Mouse (Mus musculus) spleen, adult 2 months (tissue): ENCODE results near the gene Mbd3l1. TPM values are rescaled to one million over a fixed set of nuclear protein-coding genes. Genes with fewer than 3 reads are reported as not detected.

Experiments used
- DNase-seq, 2 experiments: peaks; one replicate each; pipeline versions ENCODE4 v3.0.0 to v3.0.0-alpha.2; 2012 to 2021; ENCODE audit warnings: low spot score in 2 of 2, low read depth in 1 of 2
- H3K27ac ChIP-seq: fragments of 200-500 bp; 2 replicates; pipeline ENCODE4 v1.5.1; 2012; ENCODE audit warnings: low read length, inconsistent platforms; ENCODE audit not compliant: insufficient read depth
- H3K27me3 ChIP-seq: fragments of 200-500 bp; 2 replicates; pipeline ENCODE4 v1.6.1; 2012; ENCODE audit warnings: mild to moderate bottlenecking, moderate library complexity, low read length, inconsistent platforms; ENCODE audit not compliant: control insufficient read depth, insufficient read depth
- H3K36me3 ChIP-seq: fragments of 200-500 bp; 2 replicates; pipeline ENCODE4 v1.6.1; 2012; ENCODE audit warnings: mild to moderate bottlenecking, low read length, inconsistent platforms; ENCODE audit not compliant: control insufficient read depth, insufficient read depth
- H3K4me1 ChIP-seq: fragments of 200-500 bp; 2 replicates; pipeline ENCODE4 v1.6.1; 2011; ENCODE audit warnings: inconsistent platforms; ENCODE audit not compliant: control insufficient read depth, insufficient read depth, insufficient read length
- H3K4me3 ChIP-seq: fragments of 200-500 bp; 2 replicates; pipeline ENCODE4 v1.5.1; 2011; ENCODE audit warnings: mild to moderate bottlenecking, inconsistent platforms; ENCODE audit not compliant: insufficient read depth, insufficient read length; ENCODE audit errors: extremely low read depth
- CTCF ChIP-seq: fragments of 200-500 bp; IDR thresholded peaks from 2 replicates; pipeline ENCODE4 v1.5.1; 2011; ENCODE audit warnings: mild to moderate bottlenecking, inconsistent platforms; ENCODE audit not compliant: insufficient read depth, insufficient read length, insufficient replicate concordance; ENCODE audit errors: extremely low read depth
- POLR2A ChIP-seq: fragments of 200-500 bp; IDR thresholded peaks from 2 replicates; pipeline ENCODE4 v1.6.1; 2011; ENCODE audit warnings: low read depth, low read length, inconsistent platforms
- WGBS: fragments of 180-500 bp; shearing (Covaris S2); methylation state at CpG from one replicate; pipeline ENCODE4 v1.1.7; 2018; 5-methylcytosine and 5-hydroxymethylcytosine counted together
- polyA plus RNA-seq: library from polyadenylated mRNA; depleted of rRNA; stranded (reverse); fragments of >200 nt; gene quantifications from 2 replicates; pipeline ENCODE4 v1.2.3, GENCODE M21; 2012; rRNA removed

The Mbd3l1 gene
- polyA plus RNA-seq = not detected in 2 replicates

- TF ChIP-seq POLR2A = no peak
- TF ChIP-seq CTCF = no peak
- Histone ChIP-seq H3K36me3 (no peaks in the 10 kb centered on the region), H3K27ac (no peak within 1 kb of the TSS), H3K27me3 (no peaks in the 10 kb centered on the region), H3K4me1 (no peaks in the 10 kb centered on the region), H3K4me3 (no peak within 1 kb of the TSS)
- 80% methylated on average over 3 of the region's 3 CpGs for WGBS
- DNase-seq = no peak
These were observed at the start of gene Mbd3l1, which contains the start of gene Zfp558 for GRCm38 (mm10) chr9:18478168-18478567. Gene Mbd3l1, plus strand, starts transcription at chr9:18478359. Gene Zfp558, minus strand, starts transcription at chr9:18478268.

- no peaks in the 10 kb centered on the region for H3K27me3 ChIP-seq
- no peaks in the 10 kb centered on the region for H3K4me1 ChIP-seq
- no peak for DNase-seq
- TF ChIP-seq CTCF (no peak), POLR2A (no peak)
- H3K4me3 ChIP-seq = no peak within 1 kb of the TSS
- no peaks in the 10 kb centered on the region for H3K36me3 ChIP-seq
- no peak within 1 kb of the TSS for H3K27ac ChIP-seq
These were observed 47.8 kb upstream of the Mbd3l1 start, which contains the start of gene Mbd3l2 for GRCm38 (mm10) chr9:18430354-18430753. Gene Mbd3l2, plus strand, starts transcription at chr9:18430654.

- Histone ChIP-seq H3K4me3 (no peak overlapping the region), H3K27me3 (no peaks in the 10 kb centered on the region), H3K4me1 (no peaks in the 10 kb centered on the region), H3K36me3 (no peaks in the 10 kb centered on the region), H3K27ac (no peak overlapping the region)
- 84% methylated on average over 10 of the region's 10 CpGs for WGBS
- TF ChIP-seq CTCF (no peak), POLR2A (no peak)
- no peak for DNase-seq
These were observed 46.5 kb upstream of the Mbd3l1 start for GRCm38 (mm10) chr9:18431687-18432086.

GRCm38 (mm10) chr9:18456520-18456919 lies 21.6 kb upstream of the Mbd3l1 start:
- TF ChIP-seq POLR2A = no peak
- TF ChIP-seq CTCF = no peak
- Histone ChIP-seq H3K4me1 (no peaks in the 10 kb centered on the region), H3K4me3 (no peak overlapping the region), H3K27ac (no peak overlapping the region), H3K27me3 (no peaks in the 10 kb centered on the region), H3K36me3 (no peaks in the 10 kb centered on the region; the same call in 1 of the 2 replicates)
- 91% methylated on average over 4 of the region's 4 CpGs for WGBS
- DNase-seq = no peak

- no peaks in the 10 kb centered on the region for H3K27me3 ChIP-seq
- no peak overlapping the region for H3K27ac ChIP-seq
- no peaks in the 10 kb centered on the region for H3K36me3 ChIP-seq
- WGBS = 85% methylated on average over 3 of the region's 3 CpGs
- no peaks in the 10 kb centered on the region for H3K4me1 ChIP-seq
- DNase-seq = no peak
- TF ChIP-seq CTCF (no peak), POLR2A (no peak)
- no peak overlapping the region for H3K4me3 ChIP-seq
These were observed 10.8 kb upstream of the Mbd3l1 start for GRCm38 (mm10) chr9:18467350-18467749.

GRCm38 (mm10) chr9:18468005-18468404 lies 10.2 kb upstream of the Mbd3l1 start:
- Histone ChIP-seq H3K36me3 (no peaks in the 10 kb centered on the region), H3K4me3 (no peak overlapping the region), H3K27me3 (no peaks in the 10 kb centered on the region), H3K4me1 (no peaks in the 10 kb centered on the region; the same call in 1 of the 2 replicates), H3K27ac (no peak overlapping the region)
- 87% methylated on average over 3 of the region's 3 CpGs for WGBS
- no peak for TF ChIP-seq POLR2A
- no peak for TF ChIP-seq CTCF
- DNase-seq = no peak

GRCm38 (mm10) chr9:18473324-18474128 lies 4.6 kb upstream of the Mbd3l1 start:
- no peak for TF ChIP-seq POLR2A
- Histone ChIP-seq H3K27ac (peak overlapping the region; percentile 58), H3K4me3 (peak overlapping the region; percentile 69), H3K36me3 (no peaks in the 10 kb centered on the region), H3K27me3 (no peaks in the 10 kb centered on the region), H3K4me1 (no peaks in the 10 kb centered on the region; the same call in 1 of the 2 replicates)
- DNase-seq = peak; percentile 42 to 63
- 6% methylated on average over 39 of the region's 39 CpGs for whole genome bisulfite sequencing
